Mouse (Mus musculus) spleen, adult 2 months (tissue): ENCODE results near the gene Cep57l1. TPM values are rescaled to one million over a fixed set of nuclear protein-coding genes. Genes with fewer than 3 reads are reported as not detected.

Experiments used
- DNase-seq, 2 experiments: peaks; one replicate each; pipeline versions ENCODE4 v3.0.0 to v3.0.0-alpha.2; 2012 to 2021; ENCODE audit warnings: low spot score in 2 of 2, low read depth in 1 of 2
- H3K27ac ChIP-seq: fragments of 200-500 bp; 2 replicates; pipeline ENCODE4 v1.5.1; 2012; ENCODE audit warnings: low read length, inconsistent platforms; ENCODE audit not compliant: insufficient read depth
- H3K27me3 ChIP-seq: fragments of 200-500 bp; 2 replicates; pipeline ENCODE4 v1.6.1; 2012; ENCODE audit warnings: mild to moderate bottlenecking, moderate library complexity, low read length, inconsistent platforms; ENCODE audit not compliant: control insufficient read depth, insufficient read depth
- H3K36me3 ChIP-seq: fragments of 200-500 bp; 2 replicates; pipeline ENCODE4 v1.6.1; 2012; ENCODE audit warnings: mild to moderate bottlenecking, low read length, inconsistent platforms; ENCODE audit not compliant: control insufficient read depth, insufficient read depth
- H3K4me1 ChIP-seq: fragments of 200-500 bp; 2 replicates; pipeline ENCODE4 v1.6.1; 2011; ENCODE audit warnings: inconsistent platforms; ENCODE audit not compliant: control insufficient read depth, insufficient read depth, insufficient read length
- H3K4me3 ChIP-seq: fragments of 200-500 bp; 2 replicates; pipeline ENCODE4 v1.5.1; 2011; ENCODE audit warnings: mild to moderate bottlenecking, inconsistent platforms; ENCODE audit not compliant: insufficient read depth, insufficient read length; ENCODE audit errors: extremely low read depth
- CTCF ChIP-seq: fragments of 200-500 bp; IDR thresholded peaks from 2 replicates; pipeline ENCODE4 v1.5.1; 2011; ENCODE audit warnings: mild to moderate bottlenecking, inconsistent platforms; ENCODE audit not compliant: insufficient read depth, insufficient read length, insufficient replicate concordance; ENCODE audit errors: extremely low read depth
- POLR2A ChIP-seq: fragments of 200-500 bp; IDR thresholded peaks from 2 replicates; pipeline ENCODE4 v1.6.1; 2011; ENCODE audit warnings: low read depth, low read length, inconsistent platforms
- WGBS: fragments of 180-500 bp; shearing (Covaris S2); methylation state at CpG from one replicate; pipeline ENCODE4 v1.1.7; 2018; 5-methylcytosine and 5-hydroxymethylcytosine counted together
- polyA plus RNA-seq: library from polyadenylated mRNA; depleted of rRNA; stranded (reverse); fragments of >200 nt; gene quantifications from 2 replicates; pipeline ENCODE4 v1.2.3, GENCODE M21; 2012

Cep57l1 gene
- polyA plus RNA-seq, 1 experiment, result 1.4 TPM

GRCm38 (mm10) chr10:41805729-41806355 lies 3.8 kb downstream of the Cep57l1 start:
- WGBS, result 96% methylated on average over 2 of the region's 2 CpGs
- Histone ChIP-seq H3K27me3 (no peaks in the 10 kb centered on the region), H3K36me3 (no peaks in the 10 kb centered on the region; the same call in 1 of the 2 replicates), H3K4me3 (no peak overlapping the region), H3K4me1 (peaks cover 4% of the 10 kb centered on the region; the same call in 1 of the 2 replicates), H3K27ac (no peak overlapping the region)
- TF ChIP-seq POLR2A (no peak), CTCF (no peak)
- DNase-seq, result no peak

GRCm38 (mm10) chr10:41804711-41805110 lies 5.0 kb downstream of the Cep57l1 start:
- H3K4me3 ChIP-seq, result no peak overlapping the region
- no peaks in the 10 kb centered on the region for H3K27me3 ChIP-seq
- 83% methylated on average over 3 of the region's 3 CpGs for WGBS
- H3K27ac ChIP-seq, result no peak overlapping the region
- H3K4me1 ChIP-seq, result peaks cover 4% of the 10 kb centered on the region; the same call in 1 of the 2 replicates
- no peak for DNase-seq
- no peaks in the 10 kb centered on the region; the same call in 1 of the 2 replicates for H3K36me3 ChIP-seq
- TF ChIP-seq CTCF (no peak), POLR2A (no peak)

- Histone ChIP-seq H3K27ac (no peak overlapping the region), H3K4me3 (no peak overlapping the region), H3K4me1 (no peaks in the 10 kb centered on the region), H3K27me3 (no peaks in the 10 kb centered on the region), H3K36me3 (no peaks in the 10 kb centered on the region; the same call in 1 of the 2 replicates)
- 98% methylated on average over 8 of the region's 8 CpGs for WGBS
- TF ChIP-seq CTCF (no peak), POLR2A (no peak)
- DNase-seq, result no peak
These were observed 6.2 kb downstream of the Cep57l1 start for GRCm38 (mm10) chr10:41803467-41803866.

GRCm38 (mm10) chr10:41797253-41797652 lies 12.4 kb downstream of the Cep57l1 start:
- 95% methylated on average over 8 of the region's 8 CpGs for whole genome bisulfite sequencing
- no peak for TF ChIP-seq CTCF
- TF ChIP-seq POLR2A, result no peak
- Histone ChIP-seq H3K27ac (no peak overlapping the region), H3K36me3 (no peaks in the 10 kb centered on the region; the same call in 1 of the 2 replicates), H3K27me3 (no peaks in the 10 kb centered on the region), H3K4me1 (no peaks in the 10 kb centered on the region), H3K4me3 (no peak overlapping the region)
- no peak for DNase-seq

- 95% methylated on average over 6 of the region's 6 CpGs for WGBS
- TF ChIP-seq CTCF (no peak), POLR2A (no peak)
- H3K27me3 ChIP-seq, result no peaks in the 10 kb centered on the region
These were observed 17.3 kb downstream of the Cep57l1 start for GRCm38 (mm10) chr10:41792375-41792774.

GRCm38 (mm10) chr10:41767254-41767653 lies 42.4 kb downstream of the Cep57l1 start:
- Histone ChIP-seq H3K27ac (no peak overlapping the region), H3K4me1 (no peaks in the 10 kb centered on the region), H3K36me3 (no peaks in the 10 kb centered on the region), H3K27me3 (no peaks in the 10 kb centered on the region), H3K4me3 (no peak overlapping the region)
- 70% methylated on average over 6 of the region's 6 CpGs for WGBS
- no peak for TF ChIP-seq CTCF
- TF ChIP-seq POLR2A, result no peak
- DNase-seq, result no peak

More at GRCm38 (mm10) chr10:41792375-41792774, 17.3 kb downstream of the Cep57l1 start:
- Histone ChIP-seq H3K4me3 (no peak overlapping the region), H3K36me3 (no peaks in the 10 kb centered on the region), H3K4me1 (no peaks in the 10 kb centered on the region), H3K27ac (no peak overlapping the region)
- no peak for DNase-seq

GRCm38 (mm10) chr10:41766280-41766679 lies 43.4 kb downstream of the Cep57l1 start:
- H3K36me3 ChIP-seq, result no peaks in the 10 kb centered on the region
- no peak overlapping the region for H3K4me3 ChIP-seq
- H3K4me1 ChIP-seq, result no peaks in the 10 kb centered on the region
- no peak for DNase-seq
- WGBS, result 95% methylated on average over 4 of the region's 4 CpGs
- TF ChIP-seq POLR2A (no peak), CTCF (no peak)
- H3K27me3 ChIP-seq, result no peaks in the 10 kb centered on the region
- H3K27ac ChIP-seq, result no peak overlapping the region
